38 mouse cellular contexts compared by ENCODE assay signal in the genomic region with DNA sequence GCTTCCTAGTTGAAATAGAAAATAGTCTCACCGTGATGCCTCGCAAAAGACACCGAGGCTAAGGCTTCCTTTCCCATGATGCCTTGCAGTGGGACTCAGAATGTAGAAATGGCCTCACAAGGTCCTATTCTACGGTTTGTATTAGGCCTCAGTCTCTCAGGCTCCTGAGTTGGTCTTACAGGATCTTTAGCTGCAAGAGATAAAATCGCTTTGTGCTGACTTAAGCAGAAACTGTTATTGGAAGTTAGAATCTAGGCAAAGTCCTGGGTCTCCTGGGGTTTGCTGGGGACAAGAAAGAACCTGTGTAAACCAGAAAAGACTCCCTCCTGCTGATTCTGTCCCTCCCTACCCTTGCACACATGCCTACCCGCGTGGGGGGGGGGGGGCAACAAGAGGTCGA. TPM values are rescaled to one million over a fixed set of nuclear protein-coding genes. Genes with fewer than 3 reads are reported as not detected.
"Had no signal": no experiment of that assay in that cellular context is flagged by ENCODE, and none has a peak within 500 bp of the region (broad histone marks: within the 10 kb centered on the region; RNA-seq: fewer than 3 reads in every experiment).

No protein-coding gene starts in this region.

- H3K36me3 ChIP-seq: heart, embryonic 15.5 days; hindbrain, embryonic 13.5 days; hindbrain, embryonic 15.5 days; limb, embryonic 10.5 days; limb, embryonic 12.5 days; liver, embryonic 13.5 days had no signal

- H3K27me3 ChIP-seq: hindbrain, embryonic 13.5 days; hindbrain, embryonic 15.5 days had no signal

- H3K4me3 ChIP-seq: heart, adult 2 months; heart, embryonic 13.5 days; heart, embryonic 15.5 days; hindbrain, embryonic 13.5 days; hindbrain, embryonic 15.5 days; layer of hippocampus, adult 2 months; limb, embryonic 10.5 days; limb, embryonic 12.5 days; liver, embryonic 13.5 days had no signal

- H3K9me3 ChIP-seq: heart, embryonic 13.5 days; heart, embryonic 15.5 days; hindbrain, embryonic 13.5 days; hindbrain, embryonic 15.5 days; limb, embryonic 10.5 days had no signal

- H3K4me2 ChIP-seq: heart, embryonic 11.5 days; heart, embryonic 13.5 days; heart, embryonic 15.5 days; hindbrain, embryonic 13.5 days; hindbrain, embryonic 15.5 days; limb, embryonic 12.5 days; liver, embryonic 11.5 days; liver, embryonic 13.5 days had no signal

- H3K9ac ChIP-seq: heart, embryonic 13.5 days; heart, embryonic 15.5 days; hindbrain, embryonic 13.5 days; hindbrain, embryonic 15.5 days; limb, embryonic 12.5 days; liver, embryonic 13.5 days had no signal

- DNase-seq: gastrocnemius, postnatal 14 days; gastrocnemius, postnatal 36 days; heart, adult 11 months; heart, adult 2 months; heart, postnatal 14 days; heart, postnatal 36 days; kidney, adult 18-20 months; kidney, adult 8-10 months; kidney, postnatal 10 days; kidney, postnatal 25 days; kidney, postnatal 4 days; liver; liver, embryonic 13.5 days had no signal

- H3K27ac ChIP-seq: heart, adult 2 months; heart, embryonic 13.5 days; heart, embryonic 15.5 days; hindbrain, embryonic 13.5 days; hindbrain, embryonic 15.5 days; hindbrain, postnatal 0 days; layer of hippocampus, adult 2 months; limb, embryonic 10.5 days; limb, embryonic 12.5 days; liver, embryonic 13.5 days had no signal

RNA-seq across cellular contexts. Expression of a gene that starts 24.2 kb away (rescaled TPM):
- total RNA-seq: gastrocnemius, adult 18-20 months; gastrocnemius, adult 8-10 months; gastrocnemius, postnatal 36 days; heart, adult 2 months; heart, postnatal 14 days; heart, postnatal 36 days; hematopoietic stem cell, adult 5-6 weeks; hindbrain, postnatal 0 days; layer of hippocampus, adult 2 months; layer of hippocampus, postnatal 10 days; layer of hippocampus, postnatal 25 days had no signal
- polyA plus RNA-seq: heart, embryonic 11.5 days; heart, embryonic 13.5 days; heart, embryonic 15.5 days; heart, postnatal 0 days; hindbrain, embryonic 11.5 days; hindbrain, embryonic 13.5 days; hindbrain, embryonic 15.5 days; hindbrain, postnatal 0 days; intestine, embryonic 14.5 days; intestine, postnatal 0 days; kidney, embryonic 14.5 days; kidney, embryonic 16.5 days; limb, embryonic 10.5 days; limb, embryonic 12.5 days; limb, embryonic 14.5 days; liver, embryonic 11.5 days; liver, embryonic 13.5 days had no signal

RNA-seq across cellular contexts. Expression of a gene that starts 35.9 kb away (rescaled TPM):
- total RNA-seq: gastrocnemius, adult 18-20 months; gastrocnemius, adult 8-10 months; gastrocnemius, postnatal 14 days; gastrocnemius, postnatal 36 days; heart, adult 2 months; heart, postnatal 14 days; heart, postnatal 36 days; hematopoietic stem cell, adult 5-6 weeks; hindbrain, postnatal 0 days; layer of hippocampus, adult 2 months; layer of hippocampus, postnatal 10 days; layer of hippocampus, postnatal 25 days; left cerebral cortex, adult 8-10 months; left cerebral cortex, postnatal 14 days; left cerebral cortex, postnatal 36 days had no signal
- polyA plus RNA-seq: liver, embryonic 11.5 days; liver, embryonic 13.5 days had no signal
